In genomic region chr1:136949323-136949741, GRCm38 (mm10) we compare ENCODE assay signal across 8 mouse cellular contexts. TPM values are rescaled to one million over a fixed set of nuclear protein-coding genes. Genes with fewer than 3 reads are reported as not detected.
DNase-seq lines count a peak whose midpoint lies in the region; ATAC-seq and TF ChIP-seq lines count a peak whose summit lies in the region.

No protein-coding gene starts in this region.

- H3K36me3 ChIP-seq in heart, embryonic 13.5 days: no peaks in the 10 kb centered on the region
- no peaks in the 10 kb centered on the region for H3K36me3 ChIP-seq in hindbrain, embryonic 13.5 days
- H3K36me3 ChIP-seq in midbrain, embryonic 11.5 days (ENCODE audit: control insufficient read depth, insufficient read depth, low read length): no peaks in the 10 kb centered on the region
- H3K36me3 ChIP-seq in thymus, adult 2 months (ENCODE audit: control insufficient read depth, insufficient read depth, low read length): no peaks in the 10 kb centered on the region

- DNase-seq in heart, postnatal 14 days: no peak
- peak; percentile 44 for DNase-seq in embryo, embryonic 11 days
- DNase-seq in midbrain, embryonic 11.5 days (ENCODE audit: low spot score, missing footprints): peak; percentile 95
- DNase-seq in thymus, adult 2 months: no peak
- DNase-seq in urinary bladder, postnatal 4 days (ENCODE audit: low spot score in 2 of 2): no peak

- peak overlapping the region; percentile 74 for H3K9ac ChIP-seq in heart, embryonic 13.5 days
- peak overlapping the region; percentile 57 for H3K9ac ChIP-seq in hindbrain, embryonic 13.5 days
- peak overlapping the region; percentile 44; the same call in 1 of the 2 replicates for H3K9ac ChIP-seq in midbrain, embryonic 11.5 days (ENCODE audit: low read length)

- ATAC-seq in heart, embryonic 13.5 days (ENCODE audit: extremely low read depth, insufficient number of reproducible peaks, low FRiP score, low TSS enrichment): no peak
- no peak for ATAC-seq in hindbrain, embryonic 13.5 days (ENCODE audit: low FRiP score)
- peak; percentile 49 for ATAC-seq in midbrain, embryonic 11.5 days (ENCODE audit: low FRiP score)
- ATAC-seq in inflammation-experienced regulatory T-cells, adult 6 months: no peak

- no peak overlapping the region for H3K27ac ChIP-seq in heart, embryonic 13.5 days (replicated peaks)
- no peak overlapping the region for H3K27ac ChIP-seq in hindbrain, embryonic 13.5 days
- H3K27ac ChIP-seq in midbrain, embryonic 11.5 days (ENCODE audit: low read depth, low read length): no peak overlapping the region
- no peak overlapping the region for H3K27ac ChIP-seq in thymus, adult 2 months (ENCODE audit: control insufficient read depth, insufficient read depth, low read length)

- peak overlapping the region; percentile 85 for H3K4me2 ChIP-seq in heart, embryonic 13.5 days
- H3K4me2 ChIP-seq in hindbrain, embryonic 13.5 days: peak overlapping the region; percentile 72
- peak overlapping the region; percentile 76 for H3K4me2 ChIP-seq in midbrain, embryonic 11.5 days

- TF ChIP-seq CTCF in thymus, adult 2 months (IDR thresholded peaks at IDR 0.05; ENCODE audit: borderline replicate concordance, control insufficient read depth, extremely low read depth, insufficient read depth, low read length, poor library complexity): no peak

- H3K27me3 ChIP-seq in heart, embryonic 13.5 days (replicated peaks): peaks cover 98% of the 10 kb centered on the region
- peaks cover 100% of the 10 kb centered on the region for H3K27me3 ChIP-seq in hindbrain, embryonic 13.5 days
- H3K27me3 ChIP-seq in midbrain, embryonic 11.5 days (ENCODE audit: control insufficient read depth, insufficient read depth, low read length): peaks cover 98% of the 10 kb centered on the region
- H3K27me3 ChIP-seq in thymus, adult 2 months (ENCODE audit: control insufficient read depth, insufficient read depth, low read length): peaks cover 44% of the 10 kb centered on the region

- H3K4me1 ChIP-seq in heart, embryonic 13.5 days: peaks cover 51% of the 10 kb centered on the region
- H3K4me1 ChIP-seq in hindbrain, embryonic 13.5 days (replicated peaks): peaks cover 41% of the 10 kb centered on the region
- H3K4me1 ChIP-seq in midbrain, embryonic 11.5 days (ENCODE audit: control insufficient read depth, insufficient read depth, low read length): peaks cover 19% of the 10 kb centered on the region
- peaks cover 3% of the 10 kb centered on the region; the same call in 1 of the 2 replicates for H3K4me1 ChIP-seq in thymus, adult 2 months (replicated peaks; ENCODE audit: control insufficient read depth, insufficient read depth, low read length)

- WGBS in heart, embryonic 13.5 days: 3% methylated on average over 12 of the region's 12 CpGs
- WGBS in hindbrain, embryonic 13.5 days: 0% methylated on average over 12 of the region's 12 CpGs
- 0% methylated on average over 12 of the region's 12 CpGs for WGBS in midbrain, embryonic 11.5 days
- 16% methylated on average over 12 of the region's 12 CpGs for WGBS in thymus, adult 2 months

- intact Hi-C loops in heart, postnatal 14 days (cut with DNase I): loop anchor here (5.0 to 10.0 kb wide), 2 partner anchors 167 to 275 kb away; no protein-coding TSS in a partner anchor

- peak overlapping the region; percentile 54 for H3K4me3 ChIP-seq in heart, embryonic 13.5 days
- peak overlapping the region; percentile 44 for H3K4me3 ChIP-seq in hindbrain, embryonic 13.5 days
- peak overlapping the region; percentile 39 for H3K4me3 ChIP-seq in midbrain, embryonic 11.5 days (ENCODE audit: low read depth, low read length)
- no peak overlapping the region for H3K4me3 ChIP-seq in thymus, adult 2 months (ENCODE audit: control insufficient read depth, insufficient read depth, low read length)

- TF ChIP-seq POLR2A in thymus, adult 2 months (IDR thresholded peaks at IDR 0.05; ENCODE audit: control insufficient read depth, extremely low read depth, insufficient read depth, low read length, poor library complexity): no peak

- no peaks in the 10 kb centered on the region for H3K9me3 ChIP-seq in heart, embryonic 13.5 days
- no peaks in the 10 kb centered on the region for H3K9me3 ChIP-seq in hindbrain, embryonic 13.5 days
- H3K9me3 ChIP-seq in midbrain, embryonic 11.5 days (ENCODE audit: control insufficient read depth, low read length): 0 out of 2 replicates have a peak, but pooled peaks cover 2% of the 10 kb centered on the region

RNA-seq across cellular contexts. Expression of gene Nr5a2, which starts 10.9 kb away (rescaled TPM):
- 0.39 and 0.40 TPM in 2 replicates for polyA plus RNA-seq in heart, embryonic 13.5 days (2015; fragmentation: Nextera tagmentation; extraction: Ambion mirVana)
- total RNA-seq in heart, postnatal 14 days (2021): 1 to 10 TPM; 1.6 to 2.2 TPM
- 0.62 and 0.64 TPM in 2 replicates for polyA plus RNA-seq in hindbrain, embryonic 13.5 days (2015; fragmentation: Nextera tagmentation; extraction: Ambion mirVana)
- polyA plus RNA-seq in midbrain, embryonic 11.5 days (2014; fragmentation: Nextera tagmentation; extraction: Ambion mirVana): 0.40 and 0.52 TPM in 2 replicates
- not detected for polyA plus RNA-seq in inflammation-experienced regulatory T-cells, adult 6 months (2017; shearing (Covaris generic))
- 0.19 and 0.22 TPM in 2 replicates for polyA plus RNA-seq in thymus, adult 2 months (2012; rRNA removed)

Comparison
In these comparisons a context has a peak if more than half of its experiments do, and no peak if none do; other contexts are left out.
1. DNase-seq: peak in embryo, embryonic 11 days (single experiment) and midbrain, embryonic 11.5 days (single experiment); none in heart, postnatal 14 days (0 of 2), thymus, adult 2 months (single experiment) and urinary bladder, postnatal 4 days (0 of 2).
2. Peak in every context shown above with its lines, with median percentiles within 50 percentile points of each other: H3K4me2 ChIP-seq and H3K9ac ChIP-seq.